Mouse (Mus musculus) midbrain, embryonic 11.5 days (tissue): ENCODE data around the gene Gm11554. TPM values are rescaled to one million over a fixed set of nuclear protein-coding genes. Genes with fewer than 3 reads are reported as not detected.
"Not testable (repeated sequence)": the region's sequence is repeated elsewhere in the genome, so short reads cannot be mapped to it uniquely, and the experiment has no call there.

ENCODE experiments used
- ATAC-seq: fragments of 200-750 bp; cut with Nextera tagmentation; 2 replicates; pipeline ENCODE4 v1.8.0; 2017; ENCODE audit warnings: moderate TSS enrichment, moderate library complexity; ENCODE audit not compliant: low FRiP score
- DNase-seq: peaks from one replicate; pipeline ENCODE4 v3.0.0; 2015; ENCODE audit warnings: low spot score; ENCODE audit errors: missing footprints
- H3K27ac ChIP-seq: fragments of 300-500 bp; sonication (generic); 2 replicates; pipeline ENCODE4 v1.5.1; 2014; ENCODE audit warnings: low read depth, low read length
- H3K27me3 ChIP-seq: fragments of 300-500 bp; sonication (generic); 2 replicates; pipeline ENCODE4 v1.6.1; 2014; ENCODE audit warnings: mild to moderate bottlenecking, low read length, moderate library complexity, mixed read lengths; ENCODE audit not compliant: control insufficient read depth, insufficient read depth
- H3K36me3 ChIP-seq: fragments of 300-500 bp; sonication (generic); 2 replicates; pipeline ENCODE4 v1.6.1; 2014; ENCODE audit warnings: mild to moderate bottlenecking, low read length, moderate library complexity, mixed read lengths; ENCODE audit not compliant: control insufficient read depth, insufficient read depth
- H3K4me1 ChIP-seq: fragments of 300-500 bp; sonication (generic); 2 replicates; pipeline ENCODE4 v1.6.1; 2014; ENCODE audit warnings: low read length; ENCODE audit not compliant: control insufficient read depth, insufficient read depth
- H3K4me2 ChIP-seq: fragments of 300-500 bp; sonication (generic); 2 replicates; pipeline ENCODE4 v1.6.1; 2014; ENCODE audit warnings: mild to moderate bottlenecking, moderate library complexity
- H3K4me3 ChIP-seq: fragments of 300-500 bp; sonication (generic); 2 replicates; pipeline ENCODE4 v1.5.1; 2014; ENCODE audit warnings: low read depth, low read length
- H3K9ac ChIP-seq: fragments of 300-500 bp; sonication (generic); 2 replicates; pipeline ENCODE4 v1.6.1; 2014; ENCODE audit warnings: low read length
- H3K9me3 ChIP-seq: fragments of 300-500 bp; sonication (generic); 2 replicates; pipeline ENCODE4 v1.6.1; 2016; ENCODE audit warnings: low read length; ENCODE audit not compliant: control insufficient read depth
- WGBS: fragments of 180-500 bp; shearing (Covaris S2); extraction: QIAGEN DNeasy Blood & Tissue Kit; methylation state at CpG from one replicate; pipeline ENCODE4 v1.1.7; 2014; 5-methylcytosine and 5-hydroxymethylcytosine counted together
- polyA plus RNA-seq: library from polyadenylated mRNA; unstranded; fragments of >200 nt; fragmentation: Nextera tagmentation; extraction: Ambion mirVana; gene quantifications from 2 replicates; pipeline ENCODE4 v1.2.1, GENCODE M21; 2014

Gene Gm11554
- polyA plus RNA-seq, 1 experiment from 2014 or later, result not detected

- DNase-seq, H3K27ac ChIP-seq, H3K9ac ChIP-seq: not testable (repeated sequence)
Measured at GRCm38 (mm10) chr11:99784900-99785299, 19.3 kb downstream of the Gm11554 start, which contains the start of gene Krtap4-9. TSS of gene Krtap4-9 (plus strand) at chr11:99785200.

GRCm38 (mm10) chr11:99780604-99781003 lies 23.6 kb downstream of the Gm11554 start, which contains the start of gene Krtap4-8:
TSS of gene Krtap4-8 (minus strand) at chr11:99780704.
- Histone ChIP-seq H3K4me3 (no peak within 1 kb of the TSS), H3K4me2 (no peak within 1 kb of the TSS), H3K27ac (no peak within 1 kb of the TSS), H3K9me3 (no peaks in the 10 kb centered on the region), H3K36me3 (no peaks in the 10 kb centered on the region), H3K4me1 (peaks cover 4% of the 10 kb centered on the region), H3K9ac (no peak within 1 kb of the TSS), H3K27me3 (no peaks in the 10 kb centered on the region)
- no peak for DNase-seq
- no peak for ATAC-seq
- WGBS, result 92% methylated on average over 2 of the region's 2 CpGs

More at GRCm38 (mm10) chr11:99784900-99785299, 19.3 kb downstream of the Gm11554 start, which contains the start of gene Krtap4-9:
- ATAC-seq, H3K4me2 ChIP-seq, H3K4me1 ChIP-seq, H3K27me3 ChIP-seq, H3K9me3 ChIP-seq, H3K4me3 ChIP-seq, H3K36me3 ChIP-seq: not testable (repeated sequence)

GRCm38 (mm10) chr11:99778401-99778800 lies 25.8 kb downstream of the Gm11554 start:
- no peaks in the 10 kb centered on the region for H3K36me3 ChIP-seq
- peaks cover 4% of the 10 kb centered on the region for H3K4me1 ChIP-seq
- H3K27me3 ChIP-seq, result no peaks in the 10 kb centered on the region
- no peak overlapping the region for H3K27ac ChIP-seq
- no peaks in the 10 kb centered on the region for H3K9me3 ChIP-seq
- DNase-seq, result no peak
- no peak overlapping the region for H3K9ac ChIP-seq
- no peak for ATAC-seq
- no peak overlapping the region for H3K4me3 ChIP-seq
- WGBS, result 66% methylated on average over 7 of the region's 7 CpGs
- no peak overlapping the region for H3K4me2 ChIP-seq

GRCm38 (mm10) chr11:99772813-99773212 lies 31.4 kb downstream of the Gm11554 start, which contains the start of gene Gm11595:
TSS of gene Gm11595 (minus strand) at chr11:99772913.
- H3K4me2 ChIP-seq, H3K4me1 ChIP-seq, ATAC-seq, H3K4me3 ChIP-seq, H3K27me3 ChIP-seq, H3K27ac ChIP-seq, H3K9ac ChIP-seq, DNase-seq, H3K36me3 ChIP-seq, H3K9me3 ChIP-seq: not testable (repeated sequence)

GRCm38 (mm10) chr11:99768410-99768809 lies 35.8 kb downstream of the Gm11554 start:
- Histone ChIP-seq H3K9me3 (no peaks in the 10 kb centered on the region), H3K4me3 (no peak overlapping the region), H3K9ac (no peak overlapping the region), H3K27me3 (no peaks in the 10 kb centered on the region), H3K27ac (no peak overlapping the region), H3K36me3 (no peaks in the 10 kb centered on the region), H3K4me2 (no peak overlapping the region), H3K4me1 (no peaks in the 10 kb centered on the region)
- 72% methylated on average over 2 of the region's 2 CpGs for WGBS
- no peak for ATAC-seq
- DNase-seq, result no peak

GRCm38 (mm10) chr11:99758877-99759276 lies 45.4 kb downstream of the Gm11554 start:
- H3K27ac ChIP-seq, result no peak overlapping the region
- H3K9ac ChIP-seq, result no peak overlapping the region
- no peak for DNase-seq
- WGBS, result 95% methylated on average over 1 of the region's 1 CpGs
- H3K4me3 ChIP-seq, result no peak overlapping the region
- H3K9me3 ChIP-seq, result no peaks in the 10 kb centered on the region
- H3K36me3 ChIP-seq, result no peaks in the 10 kb centered on the region
- H3K4me1 ChIP-seq, result no peaks in the 10 kb centered on the region
- H3K4me2 ChIP-seq, result no peak overlapping the region
- no peaks in the 10 kb centered on the region for H3K27me3 ChIP-seq
- no peak for ATAC-seq

Other genes with a start within 250 kb of the Gm11554 start
- not detected in 2 replicates for gene Krtap3-2, start 247.6 kb downstream of the Gm11554 start, polyA plus RNA-seq
- not detected in 2 replicates for gene Gm11939, start 245.0 kb downstream of the Gm11554 start, polyA plus RNA-seq
- not detected in 2 replicates for gene Krtap3-1, start 237.8 kb downstream of the Gm11554 start, polyA plus RNA-seq
- not detected in 2 replicates for gene Krtap1-5, start 223.4 kb downstream of the Gm11554 start, polyA plus RNA-seq
- not detected in 2 replicates for gene Krtap1-4, start 220.8 kb downstream of the Gm11554 start, polyA plus RNA-seq
- not detected in 2 replicates for gene Krtap1-3, start 213.1 kb downstream of the Gm11554 start, polyA plus RNA-seq
- gene Krtap9-3, start 206.3 kb downstream of the Gm11554 start, polyA plus RNA-seq, result not detected in 2 replicates
- gene Gm11938, start 201.1 kb downstream of the Gm11554 start, polyA plus RNA-seq, result not detected in 2 replicates
- not detected in 2 replicates for gene Gm11937, start 194.3 kb downstream of the Gm11554 start, polyA plus RNA-seq
- gene Krtap2-4, start 189.6 kb downstream of the Gm11554 start, polyA plus RNA-seq, result not detected in 2 replicates
- gene Gm11562, start 184.0 kb downstream of the Gm11554 start, polyA plus RNA-seq, result not detected in 2 replicates
- gene Krtap4-1, start 176.2 kb downstream of the Gm11554 start, polyA plus RNA-seq, result not detected in 2 replicates
- gene Krtap4-2, start 169.4 kb downstream of the Gm11554 start, polyA plus RNA-seq, result not detected in 2 replicates
- gene Krtap4-7, start 160.4 kb downstream of the Gm11554 start, polyA plus RNA-seq, result not detected in 2 replicates
- gene Gm11555, start 154.2 kb downstream of the Gm11554 start, polyA plus RNA-seq, result not detected in 2 replicates
- gene Gm11563, start 145.5 kb downstream of the Gm11554 start, polyA plus RNA-seq, result not detected in 2 replicates
- gene Krtap4-6, start 138.5 kb downstream of the Gm11554 start, polyA plus RNA-seq, result not detected in 2 replicates
- gene Gm14190, start 113.7 kb downstream of the Gm11554 start, polyA plus RNA-seq, result not detected in 2 replicates
- gene Gm14180, start 70.2 kb downstream of the Gm11554 start, polyA plus RNA-seq, result not detected in 2 replicates
- gene Gm11595, start 31.5 kb downstream of the Gm11554 start, polyA plus RNA-seq, result not detected in 2 replicates
- gene Krtap4-8, start 23.7 kb downstream of the Gm11554 start, polyA plus RNA-seq, result not detected in 2 replicates
- gene Krtap4-9, start 19.2 kb downstream of the Gm11554 start, polyA plus RNA-seq, result not detected in 2 replicates
- not detected in 2 replicates for gene Gm11596, start 11.0 kb downstream of the Gm11554 start, polyA plus RNA-seq
- not detected in 2 replicates for gene Gm11569, start 5.5 kb downstream of the Gm11554 start, polyA plus RNA-seq
- not detected in 2 replicates for gene Krtap4-13, start 5.4 kb upstream of the Gm11554 start, polyA plus RNA-seq
- gene Gm11564, start 11.2 kb upstream of the Gm11554 start, polyA plus RNA-seq, result not detected in 2 replicates
- gene 2300003K06Rik, start 33.6 kb upstream of the Gm11554 start, polyA plus RNA-seq, result not detected in 2 replicates
- gene Krtap4-16, start 47.2 kb upstream of the Gm11554 start, polyA plus RNA-seq, result not detected in 2 replicates
- not detected in 2 replicates for gene Gm11568, start 53.5 kb upstream of the Gm11554 start, polyA plus RNA-seq
- not detected in 2 replicates for gene Gm11559, start 60.0 kb upstream of the Gm11554 start, polyA plus RNA-seq
- not detected in 2 replicates for gene Krtap9-1, start 68.9 kb upstream of the Gm11554 start, polyA plus RNA-seq
- gene Gm11567, start 74.7 kb upstream of the Gm11554 start, polyA plus RNA-seq, result not detected in 2 replicates
- not detected in 2 replicates for gene Krtap31-1, start 103.5 kb upstream of the Gm11554 start, polyA plus RNA-seq
- gene Gm11565, start 110.3 kb upstream of the Gm11554 start, polyA plus RNA-seq, result not detected in 2 replicates
- gene Krtap31-2, start 131.8 kb upstream of the Gm11554 start, polyA plus RNA-seq, result not detected in 2 replicates
- not detected in 2 replicates for gene Krtap9-5, start 144.0 kb upstream of the Gm11554 start, polyA plus RNA-seq
- not detected in 2 replicates for gene Krtap29-1, start 174.6 kb upstream of the Gm11554 start, polyA plus RNA-seq
- not detected in 2 replicates for gene Krtap16-1, start 182.2 kb upstream of the Gm11554 start, polyA plus RNA-seq
- not detected in 2 replicates for gene Krtap17-1, start 189.5 kb upstream of the Gm11554 start, polyA plus RNA-seq
- not detected in 2 replicates for gene Krt33a, start 211.8 kb upstream of the Gm11554 start, polyA plus RNA-seq
- gene Krt33b, start 225.4 kb upstream of the Gm11554 start, polyA plus RNA-seq, result not detected in 2 replicates
- gene Krt34, start 237.1 kb upstream of the Gm11554 start, polyA plus RNA-seq, result not detected in 2 replicates
- not detected in 2 replicates for gene Krt31, start 246.1 kb upstream of the Gm11554 start, polyA plus RNA-seq